8 mouse cellular contexts compared by ENCODE assay signal in genomic region chr2:144458355-144458754, GRCm38 (mm10).
DNase-seq lines count a peak whose midpoint lies in the region; ATAC-seq and TF ChIP-seq lines count a peak whose summit lies in the region.

No protein-coding gene starts in this region.

- no peak for DNase-seq in lung, postnatal 14 days
- no peak for DNase-seq in forebrain, postnatal 0 days
- DNase-seq in ovary, postnatal 36 days (ENCODE audit: low spot score), result no peak
- DNase-seq in Muller cell, postnatal 12 days (ENCODE audit: inconsistent ontology term), result no peak
- DNase-seq in kidney, adult 18-20 months, result no peak

- peak overlapping the region; percentile 52 for H3K4me3 ChIP-seq in lung, embryonic 16.5 days (ENCODE audit: low read length)
- H3K4me3 ChIP-seq in forebrain, postnatal 0 days (ENCODE audit: low read depth, low read length), result peak overlapping the region; percentile 54
- H3K4me3 ChIP-seq in limb, embryonic 13.5 days, result peak overlapping the region; percentile 54
- H3K4me3 ChIP-seq in neural tube, embryonic 15.5 days (replicated peaks), result peak overlapping the region; percentile 64

- H3K36me3 ChIP-seq in lung, embryonic 16.5 days (ENCODE audit: control insufficient read depth, insufficient read depth, low read length), result no peaks in the 10 kb centered on the region
- no peaks in the 10 kb centered on the region for H3K36me3 ChIP-seq in forebrain, postnatal 0 days (ENCODE audit: insufficient read depth)
- H3K36me3 ChIP-seq in limb, embryonic 13.5 days, result no peaks in the 10 kb centered on the region
- H3K36me3 ChIP-seq in neural tube, embryonic 15.5 days, result no peaks in the 10 kb centered on the region

- H3K9me3 ChIP-seq in lung, embryonic 16.5 days (ENCODE audit: control insufficient read depth, low read length), result no peaks in the 10 kb centered on the region
- H3K9me3 ChIP-seq in forebrain, postnatal 0 days (ENCODE audit: low read length), result no peaks in the 10 kb centered on the region
- no peaks in the 10 kb centered on the region for H3K9me3 ChIP-seq in limb, embryonic 13.5 days
- H3K9me3 ChIP-seq in neural tube, embryonic 15.5 days (replicated peaks), result no peaks in the 10 kb centered on the region

- H3K4me2 ChIP-seq in lung, embryonic 16.5 days (ENCODE audit: low read depth, low read length), result peak overlapping the region; percentile 70
- peak overlapping the region; percentile 76 for H3K4me2 ChIP-seq in forebrain, postnatal 0 days (ENCODE audit: low read depth)
- H3K4me2 ChIP-seq in limb, embryonic 13.5 days (replicated peaks), result peak overlapping the region; percentile 71
- peak overlapping the region; percentile 80 for H3K4me2 ChIP-seq in neural tube, embryonic 15.5 days

- H3K4me1 ChIP-seq in lung, embryonic 16.5 days (replicated peaks; ENCODE audit: control insufficient read depth, insufficient read depth, low read length), result peaks cover 7% of the 10 kb centered on the region; the same call in 1 of the 2 replicates
- peaks cover 10% of the 10 kb centered on the region for H3K4me1 ChIP-seq in forebrain, postnatal 0 days (ENCODE audit: insufficient read depth)
- 0 out of 2 replicates have a peak, but pooled peaks cover 5% of the 10 kb centered on the region for H3K4me1 ChIP-seq in limb, embryonic 13.5 days
- H3K4me1 ChIP-seq in neural tube, embryonic 15.5 days, result peaks cover 13% of the 10 kb centered on the region

- TF ChIP-seq CTCF in forebrain, postnatal 0 days (IDR thresholded peaks at IDR 0.05; ENCODE audit: low read depth), result no peak

- no peak overlapping the region for H3K27ac ChIP-seq in lung, embryonic 16.5 days (ENCODE audit: low read length)
- H3K27ac ChIP-seq in forebrain, postnatal 0 days (ENCODE audit: low read depth, low read length), result peak overlapping the region; percentile 62; the same call in 1 of the 2 replicates
- H3K27ac ChIP-seq in limb, embryonic 13.5 days, result no peak overlapping the region
- H3K27ac ChIP-seq in neural tube, embryonic 15.5 days (replicated peaks), result no peak overlapping the region

- WGBS in lung, embryonic 16.5 days, result 68% methylated on average over 6 of the region's 6 CpGs
- 73% methylated on average over 6 of the region's 6 CpGs for whole genome bisulfite sequencing in forebrain, postnatal 0 days
- 75% methylated on average over 6 of the region's 6 CpGs for WGBS in limb, embryonic 13.5 days
- WGBS in neural tube, embryonic 15.5 days, result 72% methylated on average over 6 of the region's 6 CpGs

- H3K27me3 ChIP-seq in lung, embryonic 16.5 days (ENCODE audit: control insufficient read depth, insufficient read depth, low read depth, low read length), result no peaks in the 10 kb centered on the region
- H3K27me3 ChIP-seq in forebrain, postnatal 0 days (ENCODE audit: insufficient read depth, low read length), result 0 out of 2 replicates have a peak, but pooled peaks cover 3% of the 10 kb centered on the region
- peaks cover 9% of the 10 kb centered on the region for H3K27me3 ChIP-seq in limb, embryonic 13.5 days
- H3K27me3 ChIP-seq in neural tube, embryonic 15.5 days (replicated peaks), result peaks cover 35% of the 10 kb centered on the region

- H3K9ac ChIP-seq in lung, embryonic 16.5 days (ENCODE audit: low read length), result no peak overlapping the region; the same call in 1 of the 2 replicates
- H3K9ac ChIP-seq in forebrain, postnatal 0 days, result no peak overlapping the region
- H3K9ac ChIP-seq in limb, embryonic 13.5 days, result no peak overlapping the region
- H3K9ac ChIP-seq in neural tube, embryonic 15.5 days (replicated peaks), result no peak overlapping the region; the same call in 1 of the 2 replicates

- no peak for ATAC-seq in lung, embryonic 16.5 days (ENCODE audit: low read depth)
- ATAC-seq in forebrain, postnatal 0 days, result no peak
- ATAC-seq in limb, embryonic 13.5 days (ENCODE audit: low FRiP score, low read depth), result no peak
- ATAC-seq in neural tube, embryonic 15.5 days (ENCODE audit: low FRiP score), result peak; percentile 15; the same call in 1 of the 2 replicates
